Mouse (Mus musculus) forebrain, embryonic 12.5 days (tissue): ENCODE results near the gene Agtrap. TPM values are rescaled to one million over a fixed set of nuclear protein-coding genes. Genes with fewer than 3 reads are reported as not detected.
"Not testable (repeated sequence)": the region's sequence is repeated elsewhere in the genome, so short reads cannot be mapped to it uniquely, and the experiment has no call there.

ENCODE experiments used
- ATAC-seq: fragments of 200-750 bp; cut with Nextera tagmentation; 2 replicates; pipeline ENCODE4 v1.8.0; 2017; ENCODE audit warnings: moderate TSS enrichment; ENCODE audit not compliant: low FRiP score
- H3K27ac ChIP-seq: fragments of 300-500 bp; sonication (generic); 2 replicates; pipeline ENCODE4 v1.5.1; 2016; ENCODE audit warnings: mild to moderate bottlenecking
- H3K27me3 ChIP-seq: fragments of 300-500 bp; sonication (generic); 2 replicates; pipeline ENCODE4 v1.6.1; 2016; ENCODE audit warnings: mild to moderate bottlenecking
- H3K36me3 ChIP-seq: fragments of 300-500 bp; sonication (generic); replicated peaks from 2 replicates; pipeline ENCODE4 v1.6.1; 2016; ENCODE audit warnings: mild to moderate bottlenecking
- H3K4me1 ChIP-seq: fragments of 300-500 bp; sonication (generic); 2 replicates; pipeline ENCODE4 v1.6.1; 2016
- H3K4me2 ChIP-seq: fragments of 300-500 bp; sonication (generic); 2 replicates; pipeline ENCODE4 v1.6.1; 2016; ENCODE audit warnings: mild to moderate bottlenecking, moderate library complexity
- H3K4me3 ChIP-seq: fragments of 300-500 bp; sonication (generic); replicated peaks from 2 replicates; pipeline ENCODE4 v1.5.1; 2016; ENCODE audit warnings: mild to moderate bottlenecking
- H3K9ac ChIP-seq: fragments of 300-500 bp; sonication (generic); 2 replicates; pipeline ENCODE4 v1.6.1; 2016; ENCODE audit warnings: mild to moderate bottlenecking
- H3K9me3 ChIP-seq: fragments of 300-500 bp; sonication (generic); 2 replicates; pipeline ENCODE4 v1.6.1; 2016
- WGBS: fragments of 180-500 bp; shearing (Covaris S2); methylation state at CpG from one replicate; pipeline ENCODE4 v1.1.7; 2016; 5-methylcytosine and 5-hydroxymethylcytosine counted together
- polyA plus RNA-seq: library from polyadenylated mRNA; unstranded; fragments of >200 nt; fragmentation: Nextera tagmentation; extraction: Ambion mirVana; gene quantifications from 2 replicates; pipeline ENCODE4 v1.2.1, GENCODE M21; 2016

Agtrap gene
- polyA plus RNA-seq, 1 experiment from 2014 or later: 9.2 TPM

DNA sequence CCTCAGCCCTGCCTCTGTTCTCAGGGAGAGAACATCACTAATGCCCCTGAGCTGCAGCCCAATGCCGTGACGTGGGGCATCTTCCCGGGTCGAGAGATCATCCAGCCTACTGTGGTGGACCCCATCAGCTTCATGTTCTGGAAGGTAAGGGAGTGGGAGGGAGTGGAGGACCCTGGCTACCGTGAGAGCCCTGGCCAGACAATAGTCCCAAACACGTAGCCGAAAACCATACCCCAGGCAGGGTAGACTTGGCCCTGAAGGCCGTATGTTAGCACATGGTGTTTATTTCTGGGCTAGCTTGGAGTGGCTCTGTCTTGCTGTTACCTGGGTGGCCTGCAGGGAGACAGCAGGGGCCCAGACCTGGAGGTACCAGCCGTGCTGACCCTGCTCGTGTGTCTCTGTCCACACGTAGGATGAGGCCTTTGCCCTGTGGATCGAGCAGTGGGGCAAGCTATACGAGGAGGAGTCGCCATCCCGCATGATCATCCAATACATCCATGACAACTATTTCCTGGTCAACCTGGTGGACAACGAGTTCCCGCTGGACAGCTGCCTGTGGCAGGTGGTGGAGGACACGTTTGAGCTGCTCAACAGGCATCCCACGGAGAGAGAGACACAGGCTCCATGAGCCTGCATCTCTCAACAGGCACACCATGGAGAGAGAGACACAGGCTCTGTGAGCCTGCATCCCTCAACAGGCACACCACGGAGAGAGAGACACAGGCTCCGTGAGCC is 32.7 kb downstream of the Agtrap start:
- Histone ChIP-seq H3K9ac (no peak overlapping the region), H3K4me3 (no peak overlapping the region), H3K27me3 (no peaks in the 10 kb centered on the region), H3K4me2 (no peak overlapping the region), H3K36me3 (peaks cover 89% of the 10 kb centered on the region), H3K27ac (no peak overlapping the region), H3K4me1 (no peaks in the 10 kb centered on the region), H3K9me3 (no peaks in the 10 kb centered on the region)
- 92% methylated on average over 21 of the region's 21 CpGs for WGBS
- ATAC-seq: no peak

DNA sequence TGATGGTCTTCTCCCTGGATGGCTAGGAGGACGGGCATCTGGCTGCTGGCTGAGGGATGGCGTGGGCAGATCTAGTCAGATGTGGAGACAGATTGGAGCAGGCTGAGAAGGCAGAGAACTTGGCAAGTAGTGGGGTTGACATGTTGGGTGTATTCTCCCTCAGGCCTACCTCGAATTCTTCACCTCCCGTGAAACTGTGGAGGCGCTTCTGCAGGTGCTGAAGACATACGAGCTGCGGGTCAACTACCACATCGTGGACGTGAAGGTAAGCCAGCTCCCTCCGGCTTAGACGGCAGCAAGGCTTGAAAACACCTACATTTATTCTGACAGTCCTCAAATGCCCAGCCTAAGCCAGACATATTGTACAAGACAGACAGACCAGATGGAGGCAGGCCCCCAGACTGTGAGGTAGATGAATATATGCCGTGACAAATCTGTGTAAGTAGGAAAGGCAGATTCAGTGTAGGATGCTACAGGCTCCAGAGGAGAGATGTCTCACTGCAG is 34.4 kb downstream of the Agtrap start:
- Histone ChIP-seq H3K4me3 (no peak overlapping the region), H3K4me1 (no peaks in the 10 kb centered on the region), H3K27me3 (no peaks in the 10 kb centered on the region), H3K4me2 (no peak overlapping the region), H3K9me3 (no peaks in the 10 kb centered on the region), H3K36me3 (peaks cover 96% of the 10 kb centered on the region), H3K27ac (no peak overlapping the region), H3K9ac (no peak overlapping the region)
- no peak for ATAC-seq
- 94% methylated on average over 12 of the region's 12 CpGs for WGBS

DNA sequence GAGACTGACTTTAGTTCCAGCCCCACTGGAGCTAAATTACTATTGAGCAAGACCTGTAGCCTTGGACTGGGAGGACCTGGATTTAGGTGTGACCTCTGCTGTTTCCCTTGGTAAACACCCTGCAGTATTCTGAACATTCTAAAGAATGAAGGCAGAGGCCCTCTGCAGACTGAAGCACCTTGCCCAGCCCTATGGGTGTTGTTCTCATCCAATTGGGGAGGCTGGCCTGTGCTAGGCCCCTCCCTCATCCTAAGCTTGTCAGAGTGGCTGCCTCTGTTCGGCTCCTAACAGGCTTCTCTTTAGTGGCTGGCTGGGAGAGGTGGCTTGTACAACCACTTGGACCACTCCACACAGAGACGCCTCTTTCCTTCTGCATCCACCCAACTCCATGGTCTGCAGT is 34.9 kb downstream of the Agtrap start:
- no peak overlapping the region for H3K27ac ChIP-seq
- no peak overlapping the region for H3K9ac ChIP-seq
- no peak for ATAC-seq
- no peak overlapping the region for H3K4me3 ChIP-seq
- WGBS: 57% methylated on average over 2 of the region's 2 CpGs
- H3K4me2 ChIP-seq: no peak overlapping the region
- H3K4me1 ChIP-seq: no peaks in the 10 kb centered on the region
- H3K27me3 ChIP-seq: no peaks in the 10 kb centered on the region
- H3K9me3 ChIP-seq: no peaks in the 10 kb centered on the region
- peaks cover 96% of the 10 kb centered on the region for H3K36me3 ChIP-seq

DNA sequence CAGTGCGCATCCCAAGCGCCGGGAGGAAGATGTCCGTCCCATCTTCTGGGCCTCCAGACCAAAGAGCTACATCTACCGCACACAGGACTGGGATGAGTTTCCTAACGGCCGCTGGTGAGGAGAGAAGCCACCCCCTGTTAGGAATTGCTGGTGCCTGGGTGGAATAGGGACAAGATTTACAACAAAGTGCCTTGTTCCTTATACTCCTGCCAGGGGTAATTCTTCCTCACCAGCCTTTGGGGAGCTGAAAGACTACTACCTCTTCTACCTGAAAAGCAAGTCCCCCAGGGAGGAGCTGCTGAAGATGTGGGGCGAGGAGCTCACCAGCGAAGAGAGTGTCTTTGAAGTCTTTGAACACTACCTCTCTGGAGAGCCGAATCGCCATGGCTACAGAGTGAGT is 35.9 kb downstream of the Agtrap start:
- Histone ChIP-seq H3K9ac (no peak overlapping the region), H3K4me2 (no peak overlapping the region), H3K36me3 (peaks cover 91% of the 10 kb centered on the region), H3K4me3 (no peak overlapping the region), H3K27me3 (no peaks in the 10 kb centered on the region), H3K9me3 (no peaks in the 10 kb centered on the region), H3K4me1 (no peaks in the 10 kb centered on the region), H3K27ac (no peak overlapping the region)
- WGBS: 87% methylated on average over 11 of the region's 11 CpGs
- no peak for ATAC-seq

DNA sequence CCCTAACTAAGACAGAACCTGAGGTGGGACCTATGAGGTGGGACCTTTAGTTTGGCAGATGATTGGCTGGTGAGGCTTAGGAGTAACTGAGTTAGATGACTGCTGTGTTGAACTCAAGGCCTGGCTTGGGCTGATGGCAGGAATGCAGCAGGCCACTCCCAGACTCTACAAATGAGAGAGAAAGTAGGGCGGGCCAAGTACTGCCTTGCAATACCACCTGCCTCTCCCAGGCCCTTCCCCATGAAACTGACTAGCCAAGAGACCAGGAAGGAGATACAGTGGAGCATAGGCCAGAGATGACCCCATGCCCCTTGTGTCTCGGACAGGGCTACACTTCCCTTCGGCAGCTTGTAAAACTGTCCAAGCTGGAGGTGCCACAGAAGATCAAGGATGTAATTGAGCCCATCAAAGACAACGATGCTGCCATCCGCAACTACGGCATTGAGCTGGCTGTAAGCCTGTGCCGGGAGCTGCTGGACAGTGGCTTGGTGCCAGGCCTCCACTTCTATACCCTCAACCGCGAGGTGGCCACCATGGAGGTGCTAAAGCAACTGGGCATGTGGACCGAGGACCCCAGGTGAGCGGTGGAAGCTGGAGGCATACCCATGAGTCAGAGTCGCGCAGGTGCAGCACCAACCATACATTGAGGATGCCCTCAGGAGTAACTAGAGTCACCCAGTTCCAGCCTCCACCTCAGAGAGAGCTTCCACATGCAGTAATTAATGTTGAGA is 36.6 kb downstream of the Agtrap start:
- no peak for ATAC-seq
- Histone ChIP-seq H3K36me3 (peaks cover 88% of the 10 kb centered on the region), H3K27ac (no peak overlapping the region), H3K9me3 (no peaks in the 10 kb centered on the region), H3K27me3 (no peaks in the 10 kb centered on the region), H3K4me1 (peaks cover 4% of the 10 kb centered on the region; the same call in 1 of the 2 replicates), H3K4me2 (no peak overlapping the region), H3K4me3 (no peak overlapping the region), H3K9ac (no peak overlapping the region)
- 95% methylated on average over 13 of the region's 13 CpGs for WGBS

DNA sequence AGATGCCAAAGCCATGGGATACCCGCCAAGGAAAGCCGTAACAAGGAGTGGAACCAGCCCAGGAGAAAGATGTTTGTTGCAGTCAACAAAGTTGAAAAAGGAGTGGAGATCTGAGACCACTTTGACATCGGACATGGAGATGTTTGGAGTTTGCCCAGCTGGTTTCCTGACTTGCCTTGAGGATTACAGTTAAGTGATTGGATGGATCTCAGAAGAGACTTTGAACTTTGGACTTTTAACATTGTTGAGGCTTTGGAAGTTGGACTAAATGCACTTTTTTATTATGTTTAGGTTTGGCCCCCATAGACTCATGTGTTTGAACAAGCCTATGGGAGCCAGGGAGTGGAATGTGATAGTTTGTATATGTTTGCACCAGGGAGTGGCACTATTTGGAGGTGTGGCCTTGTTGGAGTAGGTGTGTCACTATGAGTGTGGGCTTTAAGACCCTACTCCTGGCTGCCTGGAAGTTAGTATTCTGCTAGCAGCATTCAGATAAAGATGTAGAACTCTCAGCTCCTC is 37.4 kb downstream of the Agtrap start:
- ATAC-seq, H3K4me1 ChIP-seq, H3K27ac ChIP-seq, H3K9ac ChIP-seq, H3K9me3 ChIP-seq, H3K27me3 ChIP-seq, H3K4me2 ChIP-seq, H3K4me3 ChIP-seq: not testable (repeated sequence)
- H3K36me3 ChIP-seq: peaks cover 88% of the 10 kb centered on the region
- WGBS: 94% methylated on average over 3 of the region's 3 CpGs

DNA sequence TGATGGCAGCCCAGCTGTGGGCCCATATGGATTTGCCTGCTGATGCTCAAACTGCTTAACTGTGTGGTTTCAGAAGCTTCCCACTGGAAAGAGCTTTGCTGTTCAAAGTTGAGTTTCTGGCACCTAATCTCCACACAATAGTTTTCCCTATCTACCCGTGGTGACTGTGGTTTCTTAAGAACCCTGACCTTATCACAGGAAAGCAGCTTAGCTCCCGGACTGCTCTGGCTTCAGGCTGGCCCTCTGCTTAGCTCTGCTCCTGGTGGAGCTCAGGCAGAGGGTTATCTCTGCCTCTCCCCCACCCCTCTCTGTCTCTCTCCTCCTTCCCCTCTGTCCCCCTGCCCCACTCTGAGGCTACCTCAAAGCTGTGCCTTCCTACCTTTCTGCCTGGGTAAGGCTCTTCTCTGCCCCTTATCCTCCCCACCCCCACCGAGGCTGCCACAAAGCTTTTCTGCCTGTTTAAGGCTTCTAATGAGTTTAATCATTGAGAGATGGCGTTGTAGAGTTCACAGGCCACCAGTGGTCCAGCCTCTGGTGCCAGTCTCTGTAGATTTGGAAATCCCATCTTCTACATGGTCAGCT is 41.3 kb downstream of the Agtrap start:
- H3K4me3 ChIP-seq: no peak overlapping the region
- no peak overlapping the region for H3K4me2 ChIP-seq
- H3K27me3 ChIP-seq: no peaks in the 10 kb centered on the region
- peaks cover 34% of the 10 kb centered on the region for H3K4me1 ChIP-seq
- no peaks in the 10 kb centered on the region for H3K9me3 ChIP-seq
- H3K36me3 ChIP-seq: peaks cover 74% of the 10 kb centered on the region
- 0 out of 2 replicates have a peak overlapping the region, but pooled peaks have one; percentile 12 for H3K9ac ChIP-seq
- WGBS: 50% methylated on average over 4 of the region's 4 CpGs
- no peak overlapping the region for H3K27ac ChIP-seq
- ATAC-seq: no peak

DNA sequence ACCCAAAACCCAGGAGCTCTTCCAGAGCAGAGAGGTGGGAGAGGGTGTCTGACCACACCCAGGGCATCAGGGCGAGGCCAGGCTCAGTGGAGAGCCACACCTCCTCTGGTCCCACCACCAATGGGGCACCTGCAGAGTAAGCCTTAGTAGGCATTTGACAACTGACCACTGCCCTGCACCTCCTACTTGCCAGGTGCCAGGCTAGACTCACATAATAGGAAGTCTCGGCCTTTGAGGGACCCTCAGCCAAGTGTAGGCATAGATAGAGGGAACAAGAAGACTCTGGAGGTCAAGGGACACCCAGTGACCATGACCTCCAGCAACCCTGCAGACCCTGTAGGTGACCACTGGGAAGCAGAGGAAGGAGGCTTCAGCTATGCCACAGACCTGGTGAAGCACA is 43.7 kb downstream of the Agtrap start:
- no peak for ATAC-seq
- peaks cover 58% of the 10 kb centered on the region for H3K4me1 ChIP-seq
- H3K4me3 ChIP-seq: no peak overlapping the region
- no peaks in the 10 kb centered on the region for H3K9me3 ChIP-seq
- 100% methylated on average over 2 of the region's 2 CpGs for WGBS
- no peak overlapping the region for H3K27ac ChIP-seq
- H3K36me3 ChIP-seq: peaks cover 52% of the 10 kb centered on the region
- no peak overlapping the region for H3K4me2 ChIP-seq
- H3K9ac ChIP-seq: no peak overlapping the region
- H3K27me3 ChIP-seq: no peaks in the 10 kb centered on the region

DNA sequence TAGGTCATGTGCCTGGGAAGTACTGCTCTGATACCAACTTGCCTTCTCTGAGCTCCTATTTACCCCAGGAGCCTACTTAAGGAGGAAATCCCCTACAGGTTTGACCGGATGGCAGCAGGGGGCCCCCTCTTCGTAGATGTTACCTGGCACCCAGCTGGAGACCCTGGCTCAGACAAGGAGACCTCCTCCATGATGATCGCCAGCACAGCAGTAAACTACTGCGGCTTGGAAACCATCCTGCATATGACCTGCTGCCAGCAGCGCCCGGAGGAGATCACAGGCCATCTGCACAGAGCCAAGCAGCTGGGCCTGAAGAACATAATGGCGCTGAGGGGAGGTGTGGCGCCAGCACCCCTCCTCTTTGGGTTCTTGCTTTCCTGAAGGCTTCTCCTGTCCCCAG is 44.5 kb downstream of the Agtrap start:
- 93% methylated on average over 7 of the region's 8 CpGs for WGBS
- not testable (repeated sequence) for ATAC-seq, H3K27me3 ChIP-seq, H3K27ac ChIP-seq, H3K4me3 ChIP-seq, H3K9ac ChIP-seq, H3K9me3 ChIP-seq
- H3K36me3 ChIP-seq: peaks cover 44% of the 10 kb centered on the region
- H3K4me1 ChIP-seq: peaks cover 60% of the 10 kb centered on the region
- H3K4me2 ChIP-seq: 0 out of 2 replicates have a peak overlapping the region, but pooled peaks have one; percentile 13

DNA sequence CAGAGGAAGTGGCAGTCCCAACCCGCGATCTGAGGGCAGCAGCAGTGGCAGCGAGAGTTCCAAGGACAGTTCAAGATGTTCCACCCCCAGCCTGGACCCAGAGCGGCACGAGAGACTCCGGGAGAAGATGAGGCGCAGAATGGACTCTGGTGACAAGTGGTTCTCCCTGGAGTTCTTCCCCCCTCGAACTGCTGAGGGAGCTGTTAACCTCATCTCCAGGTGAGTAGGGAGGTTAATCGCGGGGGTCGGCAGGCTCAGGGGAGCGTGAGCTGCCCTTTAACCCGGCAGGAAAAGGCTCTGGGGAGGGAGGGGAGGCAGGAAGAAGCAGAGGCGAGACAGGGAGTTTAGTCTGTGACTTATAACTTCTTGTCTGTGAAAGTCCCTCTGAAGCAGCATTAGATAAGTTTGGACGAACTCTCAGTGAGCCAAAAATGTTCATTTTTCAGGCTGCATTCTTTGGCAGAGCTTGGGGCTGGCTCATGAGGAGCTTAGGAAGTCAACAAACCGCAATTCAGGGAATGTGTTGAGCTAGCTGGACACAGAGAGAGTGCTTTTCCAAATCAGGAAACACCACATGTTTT is 46.1 kb downstream of the Agtrap start:
- H3K27ac ChIP-seq: peak overlapping the region; percentile 83
- peak overlapping the region; percentile 64 for H3K4me2 ChIP-seq
- no peaks in the 10 kb centered on the region for H3K9me3 ChIP-seq
- peak overlapping the region; percentile 66 for H3K9ac ChIP-seq
- peak overlapping the region; percentile 45 for H3K4me3 ChIP-seq
- peaks cover 34% of the 10 kb centered on the region for H3K36me3 ChIP-seq
- no peaks in the 10 kb centered on the region for H3K27me3 ChIP-seq
- no peak for ATAC-seq
- peaks cover 69% of the 10 kb centered on the region for H3K4me1 ChIP-seq
- 6% methylated on average over 16 of the region's 16 CpGs for WGBS

DNA sequence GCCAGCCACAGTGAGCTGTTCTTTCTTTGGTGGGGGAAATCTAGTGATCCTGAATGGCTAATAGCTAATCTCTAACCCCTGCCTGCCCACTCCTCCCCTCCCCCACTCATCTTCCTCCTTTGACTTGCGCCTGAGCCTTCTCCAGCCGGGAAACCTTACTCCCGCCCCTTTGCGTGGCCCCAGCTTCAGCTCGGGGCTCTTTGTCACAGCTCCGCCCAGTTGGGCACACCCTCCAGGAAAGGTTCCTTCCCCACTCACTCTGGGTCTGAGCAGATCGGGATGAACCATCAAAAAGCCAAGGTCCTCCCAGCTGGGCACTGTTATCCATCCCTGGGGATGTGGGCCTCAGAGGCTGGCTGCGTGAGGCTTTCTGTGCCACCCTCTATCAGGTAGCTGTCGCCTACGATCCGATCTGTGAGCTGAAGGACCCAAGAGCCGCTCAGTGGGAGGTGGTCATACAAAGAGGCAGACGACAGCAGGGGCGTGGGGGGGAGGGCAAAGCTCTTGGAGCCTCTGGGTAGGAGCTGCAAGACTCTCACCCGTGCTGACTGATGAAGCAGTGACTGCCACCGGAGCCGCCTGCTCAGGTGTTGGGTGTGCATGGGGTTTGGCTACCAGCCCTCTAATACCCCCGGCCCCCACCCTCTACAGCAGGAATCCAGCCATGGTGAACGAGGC is 46.8 kb downstream of the Agtrap start:
- Histone ChIP-seq H3K9ac (peak overlapping the region; percentile 66), H3K4me3 (peak overlapping the region; percentile 45), H3K4me1 (peaks cover 64% of the 10 kb centered on the region), H3K9me3 (no peaks in the 10 kb centered on the region), H3K36me3 (peaks cover 36% of the 10 kb centered on the region), H3K4me2 (peak overlapping the region; percentile 64), H3K27ac (peak overlapping the region; percentile 83), H3K27me3 (no peaks in the 10 kb centered on the region)
- WGBS: under 1% methylated on average over 19 of the region's 19 CpGs
- peak; percentile 34 for ATAC-seq
